Mouse (Mus musculus): ENCODE results near the gene Morf4l1.

GRCm38 (mm10) chr9:90059828-90060573, 54.6 kb downstream of the Morf4l1 start:
- TF ChIP-seq CTCF (IDR thresholded peaks at IDR 0.05; ENCODE audit: low read depth, low read length), result no peak
- TF ChIP-seq POLR2A (IDR thresholded peaks at IDR 0.05; ENCODE audit: extremely low read depth, insufficient read depth, low read length), result no peak

Measured in liver, adult 2 months (tissue).